Mouse (Mus musculus) heart, embryonic 13.5 days (tissue): Measurements from ENCODE around the gene Acsbg2. TPM values are rescaled to one million over a fixed set of nuclear protein-coding genes. Genes with fewer than 3 reads are reported as not detected.

Experiments
- ATAC-seq: fragments of 200-750 bp; cut with Nextera tagmentation; 2 replicates; pipeline ENCODE4 v1.8.0; 2017; ENCODE audit warnings: moderate TSS enrichment; ENCODE audit not compliant: insufficient number of reproducible peaks, low FRiP score, low TSS enrichment; ENCODE audit errors: extremely low read depth
- H3K27ac ChIP-seq: fragments of 300-500 bp; sonication (generic); replicated peaks from 2 replicates; pipeline ENCODE4 v1.5.1; 2015; ENCODE audit warnings: moderate library complexity, mild to moderate bottlenecking, inconsistent platforms
- H3K27me3 ChIP-seq: fragments of 300-500 bp; sonication (generic); replicated peaks from 2 replicates; pipeline ENCODE4 v1.6.1; 2015; ENCODE audit warnings: mild to moderate bottlenecking, inconsistent platforms
- H3K36me3 ChIP-seq: fragments of 300-500 bp; sonication (generic); 2 replicates; pipeline ENCODE4 v1.6.1; 2015; ENCODE audit warnings: mild to moderate bottlenecking, inconsistent platforms
- H3K4me1 ChIP-seq: fragments of 300-500 bp; sonication (generic); 2 replicates; pipeline ENCODE4 v1.6.1; 2015; ENCODE audit warnings: inconsistent platforms
- H3K4me2 ChIP-seq: fragments of 300-500 bp; sonication (generic); 2 replicates; pipeline ENCODE4 v1.6.1; 2015; ENCODE audit warnings: inconsistent platforms, mild to moderate bottlenecking, moderate library complexity
- H3K4me3 ChIP-seq: fragments of 300-500 bp; sonication (generic); 2 replicates; pipeline ENCODE4 v1.5.1; 2015; ENCODE audit warnings: moderate library complexity, mild to moderate bottlenecking, inconsistent platforms
- H3K9ac ChIP-seq: fragments of 300-500 bp; sonication (generic); 2 replicates; pipeline ENCODE4 v1.6.1; 2015; ENCODE audit warnings: inconsistent platforms, mild to moderate bottlenecking, moderate library complexity
- H3K9me3 ChIP-seq: fragments of 300-500 bp; sonication (generic); 2 replicates; pipeline ENCODE4 v1.6.1; 2016; ENCODE audit warnings: inconsistent platforms
- WGBS: fragments of 180-500 bp; shearing (Covaris S2); methylation state at CpG from one replicate; pipeline ENCODE4 v1.1.7; 2015; ENCODE audit warnings: mixed read lengths; 5-methylcytosine and 5-hydroxymethylcytosine counted together
- polyA plus RNA-seq: library from polyadenylated mRNA; unstranded; fragments of >200 nt; fragmentation: Nextera tagmentation; extraction: Ambion mirVana; gene quantifications from 2 replicates; pipeline ENCODE4 v1.2.1, GENCODE M21; 2015

The Acsbg2 gene
- polyA plus RNA-seq, 1 experiment from 2014 or later, result not detected

- Histone ChIP-seq H3K27me3 (no peaks in the 10 kb centered on the region), H3K9me3 (no peaks in the 10 kb centered on the region), H3K9ac (no peak overlapping the region), H3K27ac (no peak overlapping the region), H3K4me2 (no peak overlapping the region), H3K36me3 (peaks cover 2% of the 10 kb centered on the region; the same call in 1 of the 2 replicates), H3K4me3 (no peak overlapping the region), H3K4me1 (peaks cover 10% of the 10 kb centered on the region)
- WGBS, result 63% methylated on average over 6 of the region's 6 CpGs
- ATAC-seq, result no peak
Observed at GRCm38 (mm10) chr17:56793614-56794319, 80.5 kb downstream of the Acsbg2 start.

Other genes with a start within 250 kb of the Acsbg2 start
- 54.4 and 58.9 TPM in 2 replicates for gene Lonp1, start 247.6 kb downstream of the Acsbg2 start, polyA plus RNA-seq
- gene Catsperd, start 246.3 kb downstream of the Acsbg2 start, polyA plus RNA-seq, result 0.22 and 0.40 TPM in 2 replicates
- gene Ranbp3, start 201.2 kb downstream of the Acsbg2 start, polyA plus RNA-seq, result 58.8 and 66.6 TPM in 2 replicates
- gene Ndufa11, start 156.7 kb downstream of the Acsbg2 start, polyA plus RNA-seq, result 783 and 886 TPM in 2 replicates
- 12.7 and 13.3 TPM in 2 replicates for gene Vmac, start 156.4 kb downstream of the Acsbg2 start, polyA plus RNA-seq
- gene Nrtn, start 116.9 kb downstream of the Acsbg2 start, polyA plus RNA-seq, result 7.9 and 8.6 TPM in 2 replicates
- gene Dus3l, start 109.7 kb downstream of the Acsbg2 start, polyA plus RNA-seq, result 31.9 and 33.2 TPM in 2 replicates
- 0.78 and 1.0 TPM in 2 replicates for gene Prr22, start 104.2 kb downstream of the Acsbg2 start, polyA plus RNA-seq
- gene Rfx2, start 43.4 kb downstream of the Acsbg2 start, polyA plus RNA-seq, result 4.7 and 4.9 TPM in 2 replicates
- 0.24 and 0.37 TPM in 2 replicates for gene 1700061G19Rik, start 1.0 kb upstream of the Acsbg2 start, polyA plus RNA-seq
- gene Mllt1, start 61.0 kb upstream of the Acsbg2 start, polyA plus RNA-seq, result 32.6 and 34.8 TPM in 2 replicates
- 0.06 TPM in 1 of 2 replicates, not detected in the other for gene Acer1, start 107.7 kb upstream of the Acsbg2 start, polyA plus RNA-seq
- 110 and 125 TPM in 2 replicates for gene Clpp, start 115.9 kb upstream of the Acsbg2 start, polyA plus RNA-seq
- 45.7 and 56.8 TPM in 2 replicates for gene Alkbh7, start 122.9 kb upstream of the Acsbg2 start, polyA plus RNA-seq
- gene Pspn, start 125.6 kb upstream of the Acsbg2 start, polyA plus RNA-seq, result 0.35 TPM in 1 of 2 replicates, not detected in the other
- gene Gtf2f1, start 136.8 kb upstream of the Acsbg2 start, polyA plus RNA-seq, result 32.8 and 35.1 TPM in 2 replicates
- 0.37 and 0.48 TPM in 2 replicates for gene Gm17949, start 137.0 kb upstream of the Acsbg2 start, polyA plus RNA-seq
- 29.0 and 30.5 TPM in 2 replicates for gene Khsrp, start 157.1 kb upstream of the Acsbg2 start, polyA plus RNA-seq
- not detected in 2 replicates for gene Slc25a41, start 167.2 kb upstream of the Acsbg2 start, polyA plus RNA-seq
- gene Crb3, start 184.7 kb upstream of the Acsbg2 start, polyA plus RNA-seq, result 2.3 and 2.5 TPM in 2 replicates
- gene Slc25a23, start 185.4 kb upstream of the Acsbg2 start, polyA plus RNA-seq, result 13.2 and 14.0 TPM in 2 replicates
- gene Dennd1c, start 204.1 kb upstream of the Acsbg2 start, polyA plus RNA-seq, result 1.0 and 1.7 TPM in 2 replicates
- gene Tubb4a, start 213.3 kb upstream of the Acsbg2 start, polyA plus RNA-seq, result 7.9 and 9.7 TPM in 2 replicates
- gene Tnfsf9, start 230.9 kb upstream of the Acsbg2 start, polyA plus RNA-seq, result 3.2 and 4.7 TPM in 2 replicates